Mouse (Mus musculus) kidney, postnatal 4 days (tissue): ENCODE measurements around the gene Defb36.

Source experiments
- DNase-seq, 2 experiments: peaks; one replicate each; pipeline ENCODE4 v3.0.0; 2021; ENCODE audit warnings: mixed read lengths in 2 of 2

The Defb36 gene

DNA sequence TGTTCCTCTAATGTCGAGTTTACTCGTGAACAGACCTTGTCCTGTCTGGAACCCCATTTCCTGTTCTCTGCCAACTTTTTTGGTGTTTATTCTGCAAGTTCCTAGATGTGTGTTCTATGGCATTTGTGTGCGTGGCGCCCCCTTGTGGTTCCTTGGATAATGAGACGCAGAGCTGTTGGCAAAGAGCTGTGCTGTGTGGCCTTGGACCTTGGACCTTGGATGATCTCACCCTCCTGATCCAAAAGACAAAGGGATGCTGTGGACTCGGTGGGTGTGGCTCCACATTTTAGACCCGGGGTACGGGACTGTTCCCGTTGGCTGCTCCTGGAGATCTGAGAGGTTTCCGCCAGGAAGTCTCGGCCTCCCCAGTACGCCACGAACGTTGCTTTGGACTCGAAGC lies at the start of gene Defb36:
Gene Defb36, plus strand, starts transcription at position 271 of the 400 bp plus-strand sequence.
- peak; percentile 63 to 74 for DNase-seq

DNA sequence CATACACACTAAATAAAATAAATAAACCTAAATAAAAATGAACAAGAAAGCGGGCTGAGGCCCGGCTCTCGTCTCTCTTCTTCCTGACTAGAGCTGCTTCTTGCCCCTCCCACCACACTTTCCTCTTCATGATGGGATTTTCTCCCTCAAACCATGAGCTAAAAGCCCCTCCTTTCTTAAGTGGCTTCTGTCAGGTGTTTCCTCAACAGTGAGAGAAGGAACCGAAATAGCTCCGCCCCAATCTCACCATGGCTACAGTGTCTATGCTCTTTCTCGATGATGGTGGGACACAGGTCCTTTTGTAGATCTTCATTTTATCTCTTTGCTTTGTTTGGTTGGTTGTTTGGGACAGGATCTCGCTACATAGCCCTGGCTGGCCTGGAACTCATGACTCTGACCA lies 47.5 kb upstream of the Defb36 start:
- no peak for DNase-seq

DNA sequence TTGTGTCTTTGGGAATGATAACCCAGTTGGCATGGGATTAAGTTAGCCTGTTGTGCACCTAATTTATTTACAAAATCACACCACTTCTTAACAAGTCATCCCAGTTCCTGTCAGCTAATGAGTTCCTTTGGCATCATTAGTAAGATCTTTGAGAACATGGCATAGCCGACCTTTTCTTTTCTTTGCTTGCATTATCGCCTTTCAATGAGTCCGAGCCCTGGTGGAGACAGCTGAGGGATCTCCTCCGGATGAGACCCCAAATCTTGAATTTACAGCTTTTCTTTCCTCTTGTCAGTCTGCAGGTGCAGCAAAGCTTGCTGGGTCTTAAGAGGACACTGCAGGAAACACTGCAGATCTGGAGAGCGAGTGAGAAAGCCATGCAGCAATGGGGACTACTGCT lies 35.1 kb upstream of the Defb36 start, which contains the start of gene Gm17416:
Gene Gm17416, plus strand, starts transcription at position 301 of the 400 bp plus-strand sequence.
- no peak for DNase-seq

DNA sequence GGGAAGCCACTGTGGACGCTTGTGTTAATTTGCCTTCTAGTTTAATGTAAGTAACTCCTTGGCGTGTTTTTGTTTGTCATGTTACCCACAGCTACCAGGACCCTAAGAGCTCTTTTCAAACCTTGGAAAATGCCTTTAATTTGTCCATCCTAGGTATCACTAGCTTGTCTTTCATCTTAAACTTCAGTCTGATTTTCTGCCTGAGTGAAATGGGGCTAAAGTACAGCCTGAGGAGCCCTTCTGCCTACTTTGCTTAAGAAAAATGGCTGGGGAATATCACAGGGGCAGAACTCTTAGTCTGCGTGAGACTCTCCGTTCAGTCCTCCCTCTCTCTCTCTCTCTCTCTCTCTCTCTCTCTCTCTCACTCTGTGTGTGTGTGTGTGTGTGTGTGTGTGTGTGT lies 34.2 kb upstream of the Defb36 start:
- no peak for DNase-seq

DNA sequence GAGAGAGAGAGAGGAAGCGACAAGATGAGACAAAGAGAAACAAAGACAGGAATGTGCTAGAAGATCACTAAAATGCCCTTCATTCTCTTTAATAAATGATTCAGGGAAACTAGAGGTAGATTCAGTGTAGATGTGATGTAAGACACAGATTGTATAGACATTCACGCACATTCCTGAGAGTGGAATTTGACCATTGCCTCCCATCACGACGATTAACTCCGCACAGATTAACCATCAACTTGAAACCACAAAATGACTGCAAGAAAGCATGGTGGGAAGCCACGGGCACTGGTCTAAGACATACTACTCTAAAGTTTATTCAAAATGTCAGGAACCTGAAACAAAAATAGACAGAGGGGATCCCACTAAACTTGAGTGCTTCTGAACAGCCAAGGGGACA lies 33.8 kb upstream of the Defb36 start:
- peak in 1 of 2 experiments; percentile 39 for DNase-seq

DNA sequence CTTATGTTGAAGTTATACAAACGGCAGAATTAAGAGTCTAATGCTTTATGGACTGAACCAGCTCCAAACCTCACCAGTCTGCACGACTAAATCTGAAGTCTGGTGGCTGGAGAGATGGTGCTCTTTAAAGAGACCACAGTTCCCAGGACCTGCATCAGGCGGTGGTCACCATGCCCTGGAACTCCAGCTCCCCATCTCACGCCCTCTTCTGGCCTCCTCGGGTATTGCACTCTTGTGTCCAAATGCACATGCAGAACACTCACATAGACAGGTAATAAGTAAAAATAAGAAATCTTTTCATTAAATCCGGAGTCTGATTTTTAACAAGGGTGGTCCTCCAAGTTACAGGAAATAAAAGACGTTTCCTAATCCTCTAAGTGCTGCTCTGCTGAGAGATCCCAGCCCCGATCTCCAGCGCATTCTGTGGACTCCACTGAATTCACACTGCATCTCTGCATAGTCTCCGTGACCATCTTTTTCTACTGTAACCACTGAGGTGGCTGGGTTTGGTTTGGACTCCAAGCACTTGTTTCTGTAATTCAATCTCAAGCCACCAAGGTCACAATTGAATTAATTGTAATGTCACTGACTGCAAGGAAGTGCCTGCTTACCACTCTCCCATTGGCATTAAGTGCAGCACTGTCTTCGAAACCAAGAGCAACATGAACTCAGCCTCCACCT lies 31.9 kb upstream of the Defb36 start, which contains the start of gene Defb21:
Gene Defb21, plus strand, starts transcription at position 631 of the 681 bp plus-strand sequence.
- DNase-seq = peak; percentile 56 to 61

DNA sequence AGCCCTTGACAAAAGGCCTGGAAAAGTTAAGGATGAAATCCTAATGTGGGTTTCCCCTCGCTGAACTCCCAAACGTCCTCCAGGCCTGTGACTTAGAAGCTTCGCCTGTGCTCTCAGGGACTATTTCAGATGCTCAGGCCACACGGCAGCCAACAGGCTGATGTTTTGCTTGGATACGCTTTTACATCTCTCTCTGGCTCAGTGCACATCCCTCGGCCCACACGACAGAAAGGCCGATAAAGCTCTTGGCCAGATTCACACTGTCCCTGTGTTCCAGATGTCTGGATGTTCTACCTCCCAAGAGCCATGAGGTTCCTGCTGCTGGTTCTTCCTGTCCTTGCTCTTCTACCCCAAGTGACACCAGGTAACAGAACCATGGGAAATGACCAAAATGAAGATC lies 30.6 kb upstream of the Defb36 start:
- no peak for DNase-seq

DNA sequence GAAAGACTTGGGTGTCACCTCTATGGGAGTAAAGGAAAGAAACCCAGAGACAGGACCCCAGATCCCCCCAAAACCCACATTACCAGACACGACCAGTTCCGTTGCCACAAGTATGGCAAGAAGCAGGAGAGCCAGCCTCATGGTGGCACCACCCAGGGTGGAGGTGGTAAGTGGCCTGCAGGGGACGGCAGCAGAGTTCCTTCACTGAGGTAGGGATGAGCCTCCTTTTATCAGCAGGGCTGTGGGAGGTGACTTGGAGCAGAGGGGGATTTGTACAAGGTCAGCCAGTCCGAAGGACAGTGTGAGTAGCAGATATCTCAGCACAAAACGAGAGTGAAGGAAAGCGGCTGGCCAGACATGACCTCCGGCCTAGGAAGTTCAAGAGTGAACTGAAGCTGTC lies 24.0 kb upstream of the Defb36 start, which contains the start of gene Defb19:
Gene Defb19, minus strand, starts transcription at position 206 of the 400 bp plus-strand sequence.
- DNase-seq = no peak

DNA sequence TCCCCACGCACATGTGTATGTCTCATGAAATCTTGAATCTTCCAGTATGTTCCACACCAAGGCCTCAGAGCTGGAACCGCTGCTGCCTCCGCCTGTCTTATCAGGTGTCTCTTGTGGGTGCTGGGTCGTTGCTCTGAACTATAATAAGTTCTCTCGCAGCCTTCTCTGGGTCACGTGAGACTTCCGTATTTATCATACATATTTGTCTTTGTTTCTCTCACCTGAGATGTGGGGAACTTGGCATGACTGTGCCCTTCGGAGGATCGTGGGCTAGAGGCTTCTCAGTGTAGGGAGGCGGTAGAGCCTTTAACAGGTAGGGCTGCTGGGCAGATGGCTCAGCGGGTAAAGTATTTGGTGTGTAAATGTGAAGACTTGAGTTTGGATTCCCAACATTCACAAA lies 23.5 kb upstream of the Defb36 start:
- no peak for DNase-seq

DNA sequence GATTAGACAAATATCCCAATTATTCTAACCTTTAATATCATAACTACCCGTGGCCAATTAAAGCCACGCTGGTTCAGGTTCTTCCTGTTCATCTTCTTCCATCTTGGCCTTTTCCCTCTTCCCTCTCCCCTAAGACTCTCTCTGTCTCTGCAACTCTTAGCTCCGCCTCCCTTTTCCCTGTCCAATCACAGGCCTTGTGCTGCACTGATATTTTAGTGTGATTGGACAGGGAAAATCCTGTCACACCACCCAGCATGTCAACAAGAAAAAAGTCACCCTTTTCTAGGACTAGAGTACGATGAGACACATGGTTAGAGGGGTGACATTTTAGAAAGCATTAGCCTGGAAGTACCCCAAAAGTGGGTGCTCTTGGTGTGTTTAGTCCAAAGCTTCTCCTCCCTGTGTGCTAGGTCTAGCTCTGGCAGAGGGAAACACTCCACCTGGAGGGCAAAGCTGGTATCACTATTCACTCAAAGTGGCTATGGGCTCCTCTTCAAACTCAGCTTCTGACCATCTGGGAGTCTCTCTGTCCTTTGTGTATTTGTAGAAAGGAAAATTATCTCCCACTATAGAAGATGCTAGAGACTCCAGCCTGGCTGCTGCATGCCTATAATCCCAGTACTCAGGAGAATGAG lies 17.1 kb upstream of the Defb36 start:
- DNase-seq = peak; percentile 26 to 41

DNA sequence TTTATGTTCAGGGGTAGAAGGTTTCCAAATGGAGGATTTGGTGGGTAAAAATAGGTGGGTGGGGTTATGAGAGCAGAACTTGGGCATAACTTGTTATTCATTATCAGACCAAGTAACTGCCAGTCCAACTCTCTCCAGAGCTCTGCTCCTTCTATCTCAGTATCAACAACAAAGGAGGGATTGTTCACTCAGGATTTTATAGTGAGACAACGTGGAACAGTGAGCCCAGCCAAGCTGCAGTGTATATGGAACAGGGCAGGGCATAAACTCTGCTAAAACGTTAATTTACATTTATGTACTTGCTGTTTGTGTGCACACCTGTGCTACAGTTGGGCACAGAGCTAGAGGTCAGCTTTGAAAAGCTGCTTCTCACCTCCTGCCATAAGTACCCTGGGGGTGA lies 15.7 kb upstream of the Defb36 start:
- no peak for DNase-seq

DNA sequence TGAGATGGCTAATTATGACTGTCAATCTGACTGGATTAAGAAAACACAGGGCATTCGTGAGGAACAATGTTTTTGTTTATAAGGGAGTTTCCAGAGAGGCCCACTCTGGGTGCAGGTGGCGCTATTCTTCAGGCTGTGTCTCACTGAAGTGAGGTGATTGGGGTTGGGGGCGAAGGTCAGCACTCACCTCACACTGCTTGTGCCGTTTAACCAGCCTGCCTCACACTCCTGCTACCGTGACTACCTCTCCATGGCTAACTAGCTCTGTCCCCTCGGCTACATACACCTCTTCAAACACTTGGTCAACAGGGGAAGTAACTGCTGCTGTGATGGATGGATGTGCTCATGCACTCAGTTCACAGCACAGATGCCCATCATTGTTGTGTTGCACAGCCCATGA lies 15.1 kb upstream of the Defb36 start:
- peak; percentile 18 to 46 for DNase-seq

DNA sequence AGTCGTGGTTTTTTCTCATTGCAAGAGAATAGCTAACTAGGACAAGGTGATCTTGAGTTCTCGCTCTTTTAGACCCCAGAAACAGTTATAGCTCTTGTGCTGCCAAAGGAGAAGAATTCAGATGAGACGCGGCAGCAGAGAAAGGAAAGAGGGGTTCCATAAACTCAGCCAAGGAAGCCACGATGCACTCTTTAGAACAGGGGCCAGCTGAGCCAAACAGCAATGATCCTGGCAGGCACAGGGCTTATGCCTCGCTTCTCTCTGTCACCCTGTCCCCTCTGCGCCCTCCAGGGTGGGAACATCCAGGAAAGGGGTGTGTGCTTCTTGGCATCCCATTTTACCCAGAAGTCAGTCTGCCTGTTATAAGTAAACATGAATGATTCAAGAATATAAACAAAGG lies 4.8 kb upstream of the Defb36 start, which contains the start of gene Defb45:
Gene Defb45, minus strand, starts transcription at position 101 of the 400 bp plus-strand sequence.
- DNase-seq = no peak

DNA sequence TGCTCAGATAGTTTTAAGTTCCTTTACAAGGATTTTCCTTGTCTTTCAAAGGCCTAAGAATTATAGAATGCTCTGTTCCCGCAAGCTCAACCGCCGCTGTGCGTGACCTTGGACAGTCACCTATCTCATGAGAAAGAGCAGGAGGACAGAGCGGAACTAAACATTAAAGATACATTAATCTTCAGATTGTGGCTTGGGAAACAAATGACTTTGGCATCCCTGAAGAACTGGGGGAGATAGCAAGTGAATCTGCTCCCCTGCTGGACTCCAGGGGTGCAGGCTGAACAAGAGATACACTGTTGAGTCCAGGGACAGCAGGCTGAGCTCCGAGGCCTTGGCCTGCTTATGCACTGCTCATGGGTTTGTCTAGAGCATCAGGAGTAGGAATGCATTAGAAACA lies 4.1 kb upstream of the Defb36 start:
- DNase-seq = no peak

DNA sequence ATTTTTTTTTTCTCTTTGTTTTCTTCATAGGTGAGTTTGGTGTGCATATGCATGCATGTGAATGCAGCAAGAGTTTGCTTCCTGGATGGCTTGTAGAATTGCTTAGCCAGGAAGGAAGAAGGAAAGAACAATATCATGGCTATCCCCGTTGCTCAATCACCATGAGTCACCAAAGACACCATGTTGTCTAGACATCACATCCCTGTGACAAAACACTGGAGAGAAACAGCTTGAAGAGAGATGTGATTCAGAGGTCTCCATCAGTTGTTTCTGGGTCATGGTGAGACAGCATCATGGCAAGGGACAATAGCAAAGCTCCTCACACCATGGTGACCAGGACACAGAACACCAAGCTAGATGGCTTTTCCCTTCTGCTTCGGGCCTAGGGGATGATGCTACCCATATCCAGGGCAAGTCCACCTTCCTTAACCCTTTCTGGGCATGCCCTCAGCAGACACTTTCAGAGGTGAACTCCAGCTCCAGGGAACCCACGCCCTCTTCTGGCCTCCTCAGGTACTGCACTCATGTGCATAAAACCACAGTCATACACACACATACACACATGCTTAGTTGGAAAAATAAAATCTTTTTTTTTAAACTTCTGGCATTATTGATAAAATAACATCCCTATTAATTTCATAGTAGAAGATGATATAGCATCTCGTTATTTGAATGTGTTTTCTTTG lies 2.7 kb upstream of the Defb36 start:
- DNase-seq = no peak

DNA sequence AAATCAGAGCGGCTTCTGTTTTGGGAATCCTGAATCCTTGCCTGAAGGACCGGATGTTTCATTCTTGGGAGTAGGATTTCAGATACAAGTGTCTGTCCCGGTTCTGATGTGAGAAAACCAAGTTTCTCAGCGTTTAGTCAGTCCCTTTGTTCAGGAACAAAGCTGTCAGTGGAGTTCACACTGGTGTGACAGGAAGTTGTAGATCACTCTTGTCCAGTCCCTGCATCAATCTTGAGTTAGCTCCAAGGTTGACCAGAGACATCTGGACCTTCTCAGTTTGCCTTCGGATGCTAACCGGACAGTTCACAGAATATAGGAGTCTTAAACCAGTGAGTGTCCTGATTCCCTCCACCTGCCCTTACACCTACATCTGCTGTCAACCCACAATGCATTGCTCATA lies 3.6 kb downstream of the Defb36 start:
- peak in 1 of 2 experiments; percentile 46 for DNase-seq

DNA sequence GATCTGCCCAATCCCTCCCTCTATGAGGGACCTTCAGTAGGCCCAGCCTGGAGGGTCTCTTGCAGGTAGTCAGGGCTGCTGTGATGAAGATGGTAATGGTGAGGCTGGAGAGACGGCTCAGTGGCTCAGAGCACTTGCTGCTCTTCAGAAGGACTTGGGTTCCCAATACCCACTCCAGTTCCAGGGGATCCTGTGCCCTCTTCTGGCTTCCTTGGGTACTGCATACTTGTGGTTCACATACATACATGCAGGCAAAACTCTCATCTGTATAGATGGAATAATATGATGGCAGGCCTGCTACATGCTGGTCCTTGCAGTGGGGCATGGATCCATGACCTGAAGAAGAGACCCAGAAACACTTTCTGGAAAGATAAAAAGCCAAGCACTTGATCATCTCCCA lies 4.6 kb downstream of the Defb36 start:
- no peak for DNase-seq

DNA sequence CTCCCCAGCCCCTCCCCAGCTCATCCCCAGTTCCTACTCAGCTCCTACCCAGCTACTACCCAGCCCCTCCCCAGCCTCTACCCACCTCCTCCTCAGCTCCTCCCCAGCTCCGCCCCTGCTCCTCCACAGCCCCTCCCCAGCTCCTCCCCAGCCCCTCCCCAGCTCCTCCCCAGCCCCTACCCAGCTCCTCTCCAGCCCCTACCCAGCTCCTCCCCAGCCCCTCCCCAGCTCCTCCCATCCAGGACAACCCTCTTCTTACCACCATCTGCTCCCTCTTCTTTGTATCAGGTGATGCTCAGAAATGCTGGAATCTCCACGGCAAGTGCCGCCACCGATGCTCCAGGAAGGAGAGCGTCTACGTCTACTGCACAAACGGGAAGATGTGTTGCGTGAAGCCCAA lies 8.1 kb downstream of the Defb36 start:
- no peak for DNase-seq

DNA sequence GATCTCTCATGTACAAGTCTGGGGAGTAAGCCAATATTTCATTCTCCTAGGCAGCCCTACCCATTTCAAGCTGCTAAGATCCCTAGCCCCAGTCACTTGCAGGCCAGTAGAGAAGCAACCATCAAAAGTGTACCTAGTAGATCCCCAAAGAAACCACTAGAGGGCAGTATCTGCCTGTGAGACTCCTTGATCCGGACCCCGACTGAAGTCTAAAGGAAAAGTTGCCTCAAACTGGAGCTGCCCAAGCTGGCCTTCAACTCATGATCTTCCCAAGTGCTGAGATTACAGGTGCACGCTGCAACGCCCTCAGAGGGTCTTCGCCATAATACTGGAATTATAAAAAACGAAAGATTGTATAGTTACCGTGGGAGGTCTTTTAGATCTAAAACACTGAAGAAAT lies 11.4 kb downstream of the Defb36 start:
- DNase-seq = peak in 1 of 2 experiments; percentile 64

DNA sequence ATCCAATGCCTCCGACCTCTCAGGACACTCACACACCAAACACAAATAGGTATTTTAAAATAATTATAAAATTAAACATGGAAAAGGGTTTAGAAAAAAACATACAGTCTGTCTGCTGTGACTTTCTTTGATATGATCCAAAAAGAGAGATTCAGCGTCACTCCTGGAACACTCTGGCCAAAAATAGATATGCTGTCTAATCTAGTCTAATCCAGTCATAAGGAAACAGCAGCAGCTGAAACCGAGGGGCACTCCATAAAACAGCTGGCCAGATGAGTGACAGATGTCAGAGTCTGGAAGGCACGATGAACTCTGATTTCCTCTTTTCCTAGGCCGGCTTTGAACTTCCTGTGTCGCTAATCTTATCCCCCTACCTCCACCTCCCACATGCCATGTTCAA lies 12.3 kb downstream of the Defb36 start:
- no peak for DNase-seq

DNA sequence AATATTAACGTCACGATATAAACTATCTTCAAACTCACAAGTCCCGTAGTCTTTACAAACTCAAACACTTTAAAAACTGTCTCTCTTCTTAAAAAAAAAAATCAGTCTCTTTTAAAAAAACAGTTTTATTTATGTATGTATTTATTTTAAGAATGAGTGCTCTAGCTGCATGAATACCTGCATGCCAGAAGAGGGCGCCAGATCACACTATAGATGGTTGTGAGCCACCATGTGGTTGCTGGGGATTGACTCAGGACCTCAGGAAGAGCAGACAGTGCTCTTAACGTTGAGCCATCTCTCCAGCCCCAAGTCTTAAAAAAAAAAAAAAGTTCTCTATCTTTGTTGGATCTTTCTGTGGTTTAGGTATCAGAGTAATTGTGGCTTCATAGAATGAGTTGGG lies 13.2 kb downstream of the Defb36 start:
- DNase-seq = no peak

DNA sequence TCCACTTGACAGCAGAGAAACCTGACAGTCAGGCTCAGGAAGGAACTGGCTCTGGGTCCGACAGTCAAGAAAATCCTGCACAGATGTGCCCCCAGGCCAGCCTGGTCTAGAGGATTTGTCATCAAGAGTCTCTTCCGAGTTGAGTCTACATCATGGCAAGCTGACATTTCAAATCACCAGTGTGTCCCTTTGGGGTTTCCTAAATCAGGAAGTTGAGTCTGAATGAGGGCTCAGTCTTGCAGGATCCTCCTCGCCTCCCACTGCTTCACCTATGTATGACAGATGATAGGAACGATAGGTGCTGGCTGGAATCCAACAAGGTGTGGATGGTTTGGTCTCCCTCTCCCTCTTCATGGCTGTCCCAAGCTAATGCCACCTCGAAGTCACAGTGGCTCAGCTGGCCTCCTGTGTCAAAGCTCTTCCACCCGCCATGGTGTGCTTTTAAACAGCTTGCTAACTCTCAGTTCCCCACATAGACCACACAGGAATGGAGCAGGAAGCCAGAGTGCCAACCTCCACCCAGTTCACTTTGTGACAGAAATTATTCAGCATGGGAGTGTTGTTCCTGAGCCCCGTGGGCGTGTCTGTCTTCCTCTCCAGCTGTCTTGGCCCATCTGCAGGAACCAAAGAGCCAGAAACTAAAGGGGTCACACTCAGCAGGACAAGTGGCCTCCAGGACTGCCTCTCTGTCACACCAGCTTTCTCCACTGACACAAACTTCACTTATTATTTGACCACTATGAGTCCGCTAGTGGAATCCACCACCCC lies 16.4 kb downstream of the Defb36 start:
- peak in 1 of 2 experiments; percentile 55 for DNase-seq

DNA sequence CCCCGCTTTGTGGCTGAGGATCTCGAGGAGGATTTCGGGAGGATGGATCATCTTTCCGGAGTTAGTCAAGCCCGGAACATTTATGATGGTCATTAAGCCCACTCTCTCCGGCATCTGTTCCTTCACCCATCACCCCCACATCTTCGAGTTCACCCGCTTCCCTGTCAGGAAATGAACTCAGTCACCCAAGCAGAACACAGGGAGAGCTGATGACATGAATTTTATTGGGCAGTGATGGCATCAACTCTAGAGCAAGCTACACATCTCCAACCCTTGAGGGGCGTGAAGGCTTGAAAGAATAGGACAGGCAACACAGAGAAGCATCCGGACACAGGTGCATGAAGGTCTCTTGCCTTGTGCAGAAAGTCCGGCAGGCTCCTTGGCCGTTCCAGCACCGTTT lies 18.0 kb downstream of the Defb36 start:
- DNase-seq = no peak
